Mouse (Mus musculus): ENCODE data around the gene Pim1. TPM values are rescaled to one million over a fixed set of nuclear protein-coding genes. Genes with fewer than 3 reads are reported as not detected.

Pim1 gene
- polyA plus RNA-seq, 1 experiment = 35.8 TPM

- WGBS = 28% methylated on average over 14 of the region's 14 CpGs
- H3K4me3 ChIP-seq (replicated peaks; ENCODE audit: extremely low read depth, low read depth, low read length) = no peak overlapping the region
- no peak for DNase-seq
- peaks cover 13% of the 10 kb centered on the region for H3K4me1 ChIP-seq (ENCODE audit: control insufficient read depth, insufficient read depth, low read length)
- no peak for TF ChIP-seq CTCF (IDR thresholded peaks at IDR 0.05; ENCODE audit: insufficient read depth, low read length)
- no peak for TF ChIP-seq POLR2A (IDR thresholded peaks at IDR 0.05; ENCODE audit: borderline replicate concordance, extremely low read depth, low read depth, low read length)
Measured at GRCm38 (mm10) chr17:29464068-29464467, 26.5 kb upstream of the Pim1 start.

GRCm38 (mm10) chr17:29464519-29465140 lies 25.9 kb upstream of the Pim1 start:
- WGBS = 52% methylated on average over 17 of the region's 17 CpGs
- DNase-seq = no peak
- Histone ChIP-seq H3K4me1 (ENCODE audit: control insufficient read depth, insufficient read depth, low read length) (peaks cover 8% of the 10 kb centered on the region), H3K4me3 (replicated peaks; ENCODE audit: extremely low read depth, low read depth, low read length) (no peak overlapping the region)
- TF ChIP-seq POLR2A (IDR thresholded peaks at IDR 0.05; ENCODE audit: borderline replicate concordance, extremely low read depth, low read depth, low read length) (no peak), CTCF (IDR thresholded peaks at IDR 0.05; ENCODE audit: insufficient read depth, low read length) (no peak)

DNA sequence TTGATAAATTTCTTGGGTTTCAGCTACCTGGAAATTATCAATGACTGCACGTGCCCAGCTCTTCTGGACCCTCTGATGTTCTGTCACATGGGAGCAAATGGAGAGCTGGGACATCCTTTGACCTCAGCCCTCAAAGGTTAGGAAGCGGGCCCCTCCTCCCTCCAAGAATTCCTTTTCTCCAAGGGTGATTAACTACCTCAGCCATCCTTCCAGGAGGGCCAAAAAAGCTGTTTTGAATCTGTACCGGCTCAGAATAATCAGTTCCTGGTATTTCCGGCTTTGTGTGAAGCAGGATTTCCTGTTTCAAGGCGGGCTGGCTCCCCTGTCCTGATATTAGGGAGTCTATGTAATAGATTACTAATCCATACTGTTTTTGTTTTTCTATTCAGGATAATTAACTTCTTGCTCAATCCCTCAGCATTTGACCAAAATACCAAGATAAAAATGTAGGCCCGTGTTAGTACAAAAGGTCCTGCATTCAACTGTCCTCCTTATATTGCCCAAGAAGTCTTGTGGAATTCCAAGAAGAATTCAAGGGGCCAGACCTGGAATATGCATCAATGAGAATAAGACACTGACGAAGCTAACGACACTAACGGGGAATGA lies 25.0 kb upstream of the Pim1 start:
- Histone ChIP-seq H3K4me1 (ENCODE audit: control insufficient read depth, insufficient read depth, low read length) (peaks cover 5% of the 10 kb centered on the region), H3K4me3 (replicated peaks; ENCODE audit: extremely low read depth, low read depth, low read length) (no peak overlapping the region)
- no peak for TF ChIP-seq POLR2A (IDR thresholded peaks at IDR 0.05; ENCODE audit: borderline replicate concordance, extremely low read depth, low read depth, low read length)
- no peak for TF ChIP-seq CTCF (IDR thresholded peaks at IDR 0.05; ENCODE audit: insufficient read depth, low read length)
- 50% methylated on average over 9 of the region's 9 CpGs for WGBS
- no peak for DNase-seq

- no peak for DNase-seq
- Histone ChIP-seq H3K4me1 (ENCODE audit: control insufficient read depth, insufficient read depth, low read length) (peaks cover 5% of the 10 kb centered on the region), H3K4me3 (replicated peaks; ENCODE audit: extremely low read depth, low read depth, low read length) (no peak overlapping the region)
- TF ChIP-seq CTCF (IDR thresholded peaks at IDR 0.05; ENCODE audit: insufficient read depth, low read length) (no peak), POLR2A (IDR thresholded peaks at IDR 0.05; ENCODE audit: borderline replicate concordance, extremely low read depth, low read depth, low read length) (no peak)
- 59% methylated on average over 11 of the region's 11 CpGs for WGBS
Measured at GRCm38 (mm10) chr17:29467030-29467429, 23.5 kb upstream of the Pim1 start.

DNA sequence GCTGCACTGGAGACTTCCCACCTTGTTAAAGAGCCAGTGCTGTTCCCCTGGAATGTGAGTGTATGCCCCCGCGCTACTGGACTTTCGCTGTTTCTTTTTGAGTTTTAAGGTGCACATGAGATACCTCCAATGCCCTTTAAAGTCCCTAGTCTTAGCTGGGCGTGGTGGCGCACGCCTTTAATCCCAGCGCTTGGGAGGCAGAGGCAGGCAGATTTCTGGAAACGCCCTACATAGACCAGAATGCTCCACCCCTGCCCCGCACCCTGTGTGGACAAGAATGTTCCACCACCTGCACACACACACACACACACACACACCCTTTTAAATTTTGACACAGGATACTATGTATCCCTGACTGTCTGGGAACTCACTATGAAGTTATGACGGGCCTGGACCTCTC lies 17.1 kb upstream of the Pim1 start:
- no peak for TF ChIP-seq CTCF (IDR thresholded peaks at IDR 0.05; ENCODE audit: insufficient read depth, low read length)
- 97% methylated on average over 10 of the region's 10 CpGs for WGBS
- DNase-seq = no peak
- no peaks in the 10 kb centered on the region for H3K4me1 ChIP-seq (ENCODE audit: control insufficient read depth, insufficient read depth, low read length)
- no peak overlapping the region for H3K4me3 ChIP-seq (replicated peaks; ENCODE audit: extremely low read depth, low read depth, low read length)

- H3K4me3 ChIP-seq (replicated peaks; ENCODE audit: extremely low read depth, low read depth, low read length) = no peak overlapping the region
- no peak for TF ChIP-seq POLR2A (IDR thresholded peaks at IDR 0.05; ENCODE audit: borderline replicate concordance, extremely low read depth, low read depth, low read length)
- no peak for TF ChIP-seq CTCF (IDR thresholded peaks at IDR 0.05; ENCODE audit: insufficient read depth, low read length)
- H3K4me1 ChIP-seq (ENCODE audit: control insufficient read depth, insufficient read depth, low read length) = no peaks in the 10 kb centered on the region
- no peak for DNase-seq
- WGBS = 63% methylated on average over 2 of the region's 2 CpGs
Measured at GRCm38 (mm10) chr17:29474036-29474435, 16.5 kb upstream of the Pim1 start.

- TF ChIP-seq CTCF (IDR thresholded peaks at IDR 0.05; ENCODE audit: insufficient read depth, low read length) = no peak
- no peak for TF ChIP-seq POLR2A (IDR thresholded peaks at IDR 0.05; ENCODE audit: borderline replicate concordance, extremely low read depth, low read depth, low read length)
- Histone ChIP-seq H3K4me3 (replicated peaks; ENCODE audit: extremely low read depth, low read depth, low read length) (no peak overlapping the region), H3K4me1 (ENCODE audit: control insufficient read depth, insufficient read depth, low read length) (no peaks in the 10 kb centered on the region)
- DNase-seq = no peak
- WGBS = 90% methylated on average over 3 of the region's 3 CpGs
Measured at GRCm38 (mm10) chr17:29475142-29475541, 15.4 kb upstream of the Pim1 start.

- TF ChIP-seq POLR2A (IDR thresholded peaks at IDR 0.05; ENCODE audit: borderline replicate concordance, extremely low read depth, low read depth, low read length) = no peak
- TF ChIP-seq CTCF (IDR thresholded peaks at IDR 0.05; ENCODE audit: insufficient read depth, low read length) = no peak
- Histone ChIP-seq H3K4me3 (replicated peaks; ENCODE audit: extremely low read depth, low read depth, low read length) (no peak overlapping the region), H3K4me1 (ENCODE audit: control insufficient read depth, insufficient read depth, low read length) (no peaks in the 10 kb centered on the region)
- 73% methylated on average over 4 of the region's 4 CpGs for WGBS
- DNase-seq = no peak
Measured at GRCm38 (mm10) chr17:29476461-29476860, 14.1 kb upstream of the Pim1 start.

DNA sequence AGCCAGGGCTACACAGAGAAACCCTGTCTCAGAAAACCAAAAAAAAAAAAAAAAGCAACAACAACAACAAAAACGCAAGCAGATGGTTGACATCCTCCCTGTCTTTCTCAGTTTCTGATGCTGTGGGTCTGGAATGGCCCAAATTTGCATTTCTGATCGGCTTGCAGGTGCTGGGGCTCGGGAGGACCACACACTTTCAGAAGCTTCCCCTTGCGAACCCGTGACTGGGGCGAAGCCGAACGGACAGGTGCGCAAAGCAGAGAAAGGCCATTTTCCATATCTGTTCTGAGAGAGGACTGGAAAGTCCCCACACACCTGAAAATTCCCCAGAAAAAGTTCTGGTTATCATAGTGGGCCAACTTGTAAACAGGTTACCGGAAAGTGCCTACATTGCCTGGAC lies 13.2 kb upstream of the Pim1 start:
- TF ChIP-seq CTCF (IDR thresholded peaks at IDR 0.05; ENCODE audit: insufficient read depth, low read length) (no peak), POLR2A (IDR thresholded peaks at IDR 0.05; ENCODE audit: borderline replicate concordance, extremely low read depth, low read depth, low read length) (no peak)
- Histone ChIP-seq H3K4me1 (ENCODE audit: control insufficient read depth, insufficient read depth, low read length) (no peaks in the 10 kb centered on the region), H3K4me3 (replicated peaks; ENCODE audit: extremely low read depth, low read depth, low read length) (no peak overlapping the region)
- 92% methylated on average over 10 of the region's 10 CpGs for WGBS
- DNase-seq = no peak

GRCm38 (mm10) chr17:29478271-29478670 lies 12.3 kb upstream of the Pim1 start:
- Histone ChIP-seq H3K4me3 (replicated peaks; ENCODE audit: extremely low read depth, low read depth, low read length) (no peak overlapping the region), H3K4me1 (ENCODE audit: control insufficient read depth, insufficient read depth, low read length) (no peaks in the 10 kb centered on the region)
- DNase-seq = no peak
- WGBS = 67% methylated on average over 4 of the region's 4 CpGs
- no peak for TF ChIP-seq CTCF (IDR thresholded peaks at IDR 0.05; ENCODE audit: insufficient read depth, low read length)
- TF ChIP-seq POLR2A (IDR thresholded peaks at IDR 0.05; ENCODE audit: borderline replicate concordance, extremely low read depth, low read depth, low read length) = no peak

Measured in lung, adult 2 months (tissue).